Mouse (Mus musculus): ENCODE results near the gene Muc13. TPM values are rescaled to one million over a fixed set of nuclear protein-coding genes. Genes with fewer than 3 reads are reported as not detected.
A peak's percentile ranks its signal among the peaks of the same experiment; 100 is the strongest.

Gene Muc13
- polyA plus RNA-seq, 2 experiments from 2014 or later: 0.41 to 1.3 TPM

DNA sequence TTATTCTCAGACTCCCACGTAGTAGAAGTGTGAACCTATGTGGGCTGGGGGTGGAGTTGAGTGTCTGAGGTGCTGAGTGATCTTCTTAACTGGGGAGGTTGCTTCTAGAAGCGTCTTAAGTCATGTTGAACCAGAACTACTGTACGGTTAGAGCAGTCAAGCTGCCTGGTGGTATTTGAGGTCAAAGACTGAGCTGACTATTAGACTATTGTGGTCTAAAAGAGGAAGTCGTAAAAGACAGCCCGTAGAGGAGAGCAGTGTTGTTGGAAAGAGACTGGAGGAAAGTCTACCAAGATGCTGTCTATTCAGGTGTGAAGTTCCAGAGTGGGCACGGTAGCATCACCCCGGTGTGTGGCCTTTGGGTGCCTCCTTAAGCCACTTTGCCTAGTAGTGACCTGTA lies 24.0 kb upstream of the Muc13 start:
- peak; percentile 93 for ATAC-seq

DNA sequence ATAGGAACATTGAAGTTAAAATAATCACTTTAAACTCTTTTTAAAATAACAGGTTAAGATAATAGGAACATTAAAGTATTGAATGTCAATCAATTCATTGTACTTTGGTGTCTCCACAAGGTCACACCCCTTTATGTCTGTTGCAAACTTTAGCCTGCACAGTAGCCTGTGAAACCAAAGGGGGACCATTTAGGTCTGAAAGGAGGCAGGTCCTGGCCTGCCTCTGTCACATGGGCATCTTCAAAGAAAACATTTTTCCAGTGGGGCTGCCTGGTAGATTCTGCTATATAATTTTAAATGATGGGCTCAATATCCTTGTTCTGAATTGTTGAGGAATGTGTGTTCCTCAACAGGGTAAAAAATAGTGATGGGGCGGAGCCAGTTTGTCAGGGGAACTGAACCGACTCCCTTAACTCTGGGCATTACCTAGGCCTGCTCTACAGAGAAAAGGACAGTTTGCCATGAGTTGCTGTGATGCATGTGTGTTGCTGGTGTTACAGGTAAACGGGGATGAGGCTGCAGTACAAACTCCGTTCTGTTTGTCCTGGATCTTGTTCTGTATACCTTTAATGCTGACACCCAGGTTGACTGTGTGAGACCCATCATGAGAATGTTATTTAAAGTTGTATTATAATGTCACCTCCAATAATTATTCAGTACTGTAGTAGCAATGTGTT lies 22.9 kb upstream of the Muc13 start:
- no peak for ATAC-seq

DNA sequence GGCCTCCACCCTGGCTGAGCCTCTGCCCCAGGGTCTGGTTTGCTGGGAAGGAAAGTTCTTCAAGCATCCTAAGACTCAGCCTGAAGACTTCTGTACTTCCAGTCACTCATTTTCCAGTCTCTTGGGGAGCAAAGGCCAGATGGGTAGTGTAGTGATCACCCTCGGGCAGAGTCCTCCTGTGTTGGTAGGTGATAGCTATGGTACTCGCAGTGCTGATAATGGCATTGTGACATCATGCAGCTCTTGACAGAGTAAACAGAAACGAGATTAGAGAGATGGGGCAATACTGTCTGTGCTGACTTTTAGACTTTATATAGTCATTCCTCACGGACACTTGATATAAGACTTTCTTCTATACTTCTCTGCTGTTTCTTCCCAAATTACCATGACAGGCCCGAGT lies 21.0 kb upstream of the Muc13 start:
- no peak for ATAC-seq

DNA sequence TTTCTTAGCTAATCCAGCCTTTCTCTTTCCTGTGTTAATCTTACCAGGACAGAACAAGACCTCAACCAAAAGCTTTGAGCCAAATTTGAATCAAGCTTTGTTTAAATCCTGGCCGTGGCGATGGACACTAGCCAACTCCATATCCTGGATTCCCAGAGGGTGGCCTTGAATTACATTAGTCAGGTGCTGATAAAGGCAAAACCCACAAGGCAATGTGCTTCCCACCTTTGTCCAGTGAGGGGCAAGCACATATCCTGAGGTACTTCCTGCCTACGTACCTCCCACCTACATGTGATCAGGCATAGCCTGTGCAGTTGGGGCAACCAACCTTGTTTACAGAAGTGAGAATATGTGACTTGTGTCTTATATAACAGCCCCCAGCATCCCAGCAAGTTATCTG lies 18.9 kb upstream of the Muc13 start:
- ATAC-seq: no peak

DNA sequence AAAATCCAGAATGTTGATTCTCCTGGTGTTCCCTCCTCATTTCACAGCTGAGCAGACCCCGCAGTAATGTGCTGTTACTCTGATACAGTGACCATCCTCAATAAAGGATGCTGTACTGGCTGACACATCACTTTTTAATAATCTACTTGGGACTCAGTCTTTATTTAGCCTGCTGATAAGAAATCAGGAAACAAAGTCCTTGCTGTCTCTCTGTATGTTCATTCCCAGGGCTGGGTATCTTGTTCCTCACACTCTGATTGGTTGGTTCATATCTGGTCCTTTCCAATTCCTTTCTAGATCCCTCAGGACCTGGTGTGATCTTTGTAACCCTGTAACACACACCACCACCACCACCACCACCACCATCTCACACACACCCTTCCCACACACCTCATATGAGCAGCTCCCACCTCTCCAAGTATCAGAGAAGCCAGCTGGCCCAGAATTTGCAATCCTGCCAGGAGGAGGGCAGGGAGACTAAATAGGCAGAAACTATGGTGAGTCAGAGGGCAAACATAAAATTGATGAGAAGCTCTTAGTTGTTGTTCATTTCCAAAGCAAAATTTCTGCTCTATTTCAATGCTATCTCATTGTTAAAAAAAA lies 18.0 kb upstream of the Muc13 start:
- no peak for ATAC-seq

DNA sequence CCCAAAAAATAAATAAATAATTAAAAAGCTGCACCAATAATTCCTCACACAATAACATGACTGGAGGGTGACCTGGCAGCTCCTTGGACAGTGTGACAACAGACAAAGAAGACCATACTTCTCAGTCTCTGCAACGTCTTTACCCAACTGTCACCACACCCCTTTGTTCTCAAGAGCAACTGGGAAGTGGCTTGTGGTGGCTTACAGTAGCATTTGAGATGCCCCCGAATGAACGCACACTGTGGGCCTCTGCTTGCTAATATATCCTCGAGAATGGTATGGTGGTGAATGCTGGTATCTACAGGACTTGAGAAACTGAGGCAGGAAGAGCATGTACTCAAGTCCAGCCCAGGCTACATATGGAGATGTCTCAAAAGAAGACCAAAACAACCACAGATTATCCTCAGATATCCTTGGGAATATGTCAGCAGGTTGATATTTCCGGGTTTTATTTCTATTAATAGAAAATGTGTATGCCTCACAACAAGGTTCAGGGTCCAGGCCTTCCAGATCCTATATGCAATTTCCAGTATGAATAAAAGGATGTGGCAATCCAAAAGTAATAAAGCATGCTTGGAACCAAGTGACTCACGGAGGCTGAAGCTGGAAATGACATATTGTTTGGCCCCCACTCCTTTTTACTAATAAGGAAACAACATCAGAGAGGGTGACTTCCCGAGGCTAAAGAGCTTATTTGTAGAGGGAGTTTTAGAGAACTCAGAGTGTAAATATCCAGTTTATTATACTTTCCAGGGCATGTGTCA lies 16.9 kb upstream of the Muc13 start:
- no peak for ATAC-seq

DNA sequence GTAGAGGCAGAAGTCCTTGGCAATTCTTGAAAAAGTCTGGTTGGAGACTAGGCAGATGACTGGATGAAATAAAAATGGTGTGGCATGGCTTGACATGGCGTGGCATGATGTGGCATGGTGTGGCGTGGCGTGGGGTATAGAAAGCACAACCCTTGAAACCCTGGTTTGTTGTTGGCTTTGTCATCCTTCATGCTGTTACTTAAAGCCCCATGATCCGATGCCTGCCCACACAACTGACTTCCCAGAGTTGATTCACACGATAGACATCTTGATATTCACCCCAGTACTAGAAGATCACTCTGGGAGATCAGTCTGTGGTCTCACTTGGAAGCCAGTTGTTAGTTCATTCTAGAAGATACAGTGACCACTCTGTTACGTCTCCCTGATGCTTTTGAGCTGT lies 16.2 kb upstream of the Muc13 start:
- no peak for ATAC-seq

DNA sequence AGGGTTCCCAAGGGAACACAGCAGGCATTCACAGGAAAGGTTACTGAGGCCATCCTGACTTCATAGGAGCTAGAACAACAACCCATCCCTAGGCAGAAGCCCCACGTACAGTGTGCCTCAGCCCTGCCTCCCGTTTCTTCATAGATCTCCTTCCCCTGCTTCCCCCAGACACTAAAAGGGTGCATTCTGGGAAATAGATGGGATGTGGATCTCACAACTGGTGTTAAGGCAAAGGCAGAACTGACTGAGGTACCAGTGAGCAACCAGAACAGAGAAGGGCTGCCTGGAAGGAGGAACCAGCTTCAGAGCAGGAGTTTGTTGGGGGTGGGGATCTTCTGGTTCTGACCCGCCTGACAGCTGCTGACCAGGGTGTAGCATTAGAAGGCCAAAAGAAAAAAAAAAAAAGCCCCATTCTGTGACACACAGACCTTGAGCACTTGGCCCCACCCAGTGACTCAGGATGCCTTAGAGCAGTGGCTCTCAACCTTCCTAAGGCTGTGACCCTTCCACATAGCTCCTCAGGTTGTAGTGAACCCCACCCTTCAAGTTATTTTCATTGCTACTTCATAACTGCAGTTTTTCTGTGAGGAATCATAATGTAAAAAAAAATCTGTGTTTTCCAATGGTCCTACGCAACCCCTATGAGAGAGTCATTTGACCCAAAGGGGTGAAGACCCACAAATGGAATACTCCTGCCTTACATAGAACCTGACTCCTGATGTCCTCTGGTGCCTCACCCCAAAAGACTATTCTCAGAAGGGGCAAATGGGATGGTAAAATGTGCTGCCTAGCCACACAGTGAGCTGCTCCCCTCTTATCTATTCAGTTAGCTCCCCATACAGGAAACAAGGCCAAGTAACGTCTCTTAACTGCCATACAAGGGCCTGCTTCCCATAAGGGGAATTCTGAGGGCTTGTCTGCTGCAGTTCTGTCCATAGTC lies 11.8 kb upstream of the Muc13 start:
- no peak for ATAC-seq

DNA sequence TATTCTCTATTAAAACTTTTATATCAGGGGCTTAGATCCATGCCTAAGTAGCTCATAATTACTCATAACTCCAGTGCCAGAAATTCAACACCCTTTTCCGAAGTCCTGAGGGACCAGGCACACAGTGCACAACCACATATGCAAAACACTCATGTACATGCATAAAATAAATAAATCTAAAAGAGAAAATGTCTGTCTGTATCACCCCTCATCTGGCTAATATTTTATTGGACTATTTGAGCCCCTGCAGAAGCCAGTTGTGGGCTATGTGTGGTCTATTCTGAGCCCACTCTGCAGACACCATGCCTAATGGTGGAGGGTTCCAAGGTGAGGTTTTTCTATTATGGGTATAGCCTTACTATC lies 11.1 kb upstream of the Muc13 start:
- no peak for ATAC-seq

DNA sequence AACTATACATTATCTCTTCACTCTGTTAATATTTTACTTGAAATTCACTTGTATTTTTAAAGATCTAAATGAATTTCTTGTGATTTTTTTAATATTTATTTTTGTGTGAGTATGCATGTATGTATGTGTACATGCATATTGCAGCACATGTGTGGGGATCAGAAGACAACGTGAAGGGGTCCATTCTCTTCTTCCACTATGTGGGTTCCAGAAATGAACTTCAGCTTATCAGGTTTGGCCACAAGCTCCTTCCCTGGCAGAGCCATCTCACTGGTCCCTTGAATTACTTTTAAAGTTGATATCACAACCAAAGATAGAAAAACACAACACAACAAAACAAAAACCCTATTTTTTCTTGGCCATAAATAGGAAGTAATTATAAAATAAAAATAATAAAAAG lies 9.3 kb upstream of the Muc13 start:
- ATAC-seq: no peak

DNA sequence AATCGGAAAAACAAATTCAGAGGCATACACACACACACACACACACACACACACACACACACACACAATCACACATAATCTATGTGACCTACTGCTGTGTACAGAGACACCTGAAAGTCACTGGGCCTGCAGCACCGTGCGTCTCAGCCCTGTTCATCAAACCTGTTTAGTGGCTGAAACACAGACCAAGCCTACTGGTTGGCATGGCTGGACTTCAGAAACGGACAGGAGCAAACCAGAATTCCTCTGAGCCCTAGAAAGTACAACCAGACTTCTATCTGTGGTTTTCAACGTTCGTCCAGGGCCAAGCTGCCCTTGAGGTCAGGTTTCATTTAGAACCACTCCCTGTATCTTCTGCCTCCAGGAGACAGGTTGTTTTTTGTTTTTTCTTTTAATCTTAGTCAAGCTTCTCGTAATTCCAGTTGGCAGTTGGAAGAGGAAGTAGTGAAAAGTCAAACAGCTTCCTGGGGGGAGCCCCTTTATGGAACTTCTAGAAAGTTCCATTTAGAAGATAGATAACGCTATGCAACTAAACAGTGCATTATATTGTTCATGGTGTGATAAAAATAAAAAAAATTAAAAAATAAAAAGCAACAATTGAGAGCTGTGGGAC lies 8.6 kb upstream of the Muc13 start:
- ATAC-seq: peak; percentile 65

DNA sequence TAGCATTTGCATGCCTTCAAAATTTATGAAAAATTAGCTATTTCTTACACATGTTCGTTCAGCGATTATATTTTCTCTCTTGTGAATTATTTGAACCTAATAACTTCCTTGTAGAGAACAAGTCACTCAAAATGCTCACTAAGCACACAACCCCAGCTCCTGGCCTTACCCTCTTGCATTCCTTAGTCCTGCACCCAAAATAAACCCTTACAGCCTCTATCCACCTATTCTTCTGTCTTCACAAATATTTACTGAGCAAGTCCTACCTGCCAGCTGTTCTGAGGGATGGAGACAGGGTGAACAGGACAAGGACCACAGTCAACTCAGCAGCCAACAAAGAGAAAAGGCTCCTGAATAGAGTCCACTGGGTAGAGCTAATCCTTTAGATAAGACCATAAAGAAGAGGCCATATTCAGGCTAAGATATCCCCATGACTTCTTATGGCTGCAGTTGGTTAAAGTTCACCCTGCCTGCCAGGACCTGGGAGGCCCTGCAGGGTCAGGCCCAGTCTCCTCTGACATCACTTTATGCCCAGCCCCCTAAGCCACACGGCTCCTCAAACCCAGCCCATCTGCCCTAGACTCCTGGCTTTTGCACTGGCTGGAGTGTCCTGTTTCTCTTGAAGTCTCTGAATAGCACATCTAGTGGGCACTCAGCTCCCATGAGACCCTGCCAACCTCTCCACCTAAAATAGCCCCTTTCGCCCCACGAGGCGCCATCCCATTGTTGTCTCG lies 7.0 kb upstream of the Muc13 start:
- ATAC-seq: no peak

DNA sequence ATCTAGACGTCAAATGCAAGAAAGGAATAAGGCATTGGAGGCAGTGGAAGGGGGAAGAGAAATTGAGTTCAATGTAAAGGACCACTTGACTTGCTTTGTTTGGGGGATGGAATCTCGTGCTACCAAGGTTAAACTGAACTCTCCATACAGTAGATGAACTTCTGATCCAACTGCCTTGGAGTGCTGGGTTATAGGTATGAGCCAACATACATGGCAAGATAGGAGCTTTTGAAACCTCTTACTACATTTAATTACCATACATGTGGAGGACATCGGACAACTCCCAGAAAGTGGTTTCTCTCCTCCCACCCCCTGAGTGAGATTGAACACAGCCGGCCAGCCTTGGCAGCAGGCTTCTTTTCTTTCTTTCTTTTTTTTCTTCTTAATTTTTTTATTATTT lies 1.3 kb downstream of the Muc13 start:
- ATAC-seq: no peak

DNA sequence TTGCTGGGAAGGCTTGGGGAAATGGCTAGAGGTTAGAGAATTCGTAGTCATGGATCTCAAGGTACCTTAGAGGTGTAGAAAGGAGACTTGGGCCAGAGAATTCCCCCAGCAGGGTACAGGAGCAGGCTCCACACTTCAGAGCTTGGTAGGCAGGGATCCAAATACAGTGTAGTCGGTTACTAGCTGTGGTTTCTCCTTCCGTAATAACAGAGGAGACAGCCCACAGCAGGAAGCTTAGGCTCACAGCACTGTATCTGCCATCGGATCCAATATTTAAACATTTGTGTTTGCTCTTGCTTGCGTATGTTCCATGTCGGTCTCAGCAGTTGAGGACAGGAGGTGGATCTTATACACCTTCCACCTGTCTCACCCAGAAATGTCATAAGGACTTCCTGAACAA lies 2.0 kb downstream of the Muc13 start:
- ATAC-seq: no peak

DNA sequence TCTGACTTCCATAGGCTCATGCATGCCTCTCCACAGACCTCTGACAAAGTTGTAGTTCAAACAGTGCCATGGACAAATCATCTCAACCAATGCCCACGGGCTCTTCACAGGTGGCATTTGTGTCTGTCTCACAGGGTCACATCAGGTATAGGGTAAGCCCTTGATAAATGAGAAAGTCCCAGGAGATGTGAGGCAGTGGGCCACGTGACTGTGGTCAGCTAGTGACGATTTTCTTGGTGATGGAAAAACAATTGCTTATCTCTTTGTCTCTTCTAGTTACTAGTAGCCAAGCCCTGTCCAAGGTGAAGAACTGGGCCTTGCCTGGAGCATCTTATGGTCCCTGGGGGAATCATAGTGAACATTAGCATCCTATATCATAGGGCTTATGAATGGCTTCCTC lies 2.9 kb downstream of the Muc13 start:
- ATAC-seq: no peak

DNA sequence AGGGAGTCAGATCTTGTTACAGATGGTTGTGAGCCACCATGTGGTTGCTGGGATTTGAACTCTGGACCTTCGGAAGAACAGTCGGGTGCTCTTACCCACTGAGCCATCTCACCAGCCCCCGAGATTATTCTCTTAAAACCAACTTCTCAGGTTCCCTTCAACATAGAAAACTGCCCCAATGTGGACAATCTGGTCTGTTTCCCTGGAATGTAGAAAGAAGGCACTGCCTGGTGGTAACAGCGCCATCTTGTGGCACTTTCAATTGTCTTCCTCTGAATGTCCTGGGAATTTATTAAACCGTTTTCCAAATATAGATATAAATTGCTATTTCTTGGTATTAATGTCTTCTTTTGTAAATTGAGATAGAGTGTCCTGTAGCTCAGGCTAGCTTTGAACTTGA lies 4.0 kb downstream of the Muc13 start:
- no peak for ATAC-seq

DNA sequence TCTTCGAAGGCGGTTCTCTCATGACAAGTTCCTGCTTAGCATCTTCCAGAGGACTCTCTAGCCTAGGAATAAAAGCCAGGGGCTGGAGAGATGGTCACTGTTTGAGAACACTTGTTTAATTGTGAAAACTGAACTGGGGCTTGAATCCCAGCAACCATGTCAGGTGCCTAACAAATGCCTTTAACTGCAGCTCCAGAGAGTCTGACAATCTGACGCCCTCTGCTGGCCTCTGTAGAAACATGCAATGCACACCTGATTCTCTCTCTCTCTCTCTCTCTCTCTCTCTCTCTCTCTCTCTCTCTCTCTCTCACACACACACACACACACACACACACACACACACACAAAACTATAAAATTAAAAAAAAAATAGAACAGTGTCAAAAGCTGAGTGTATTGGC lies 16.2 kb downstream of the Muc13 start:
- ATAC-seq: no peak

DNA sequence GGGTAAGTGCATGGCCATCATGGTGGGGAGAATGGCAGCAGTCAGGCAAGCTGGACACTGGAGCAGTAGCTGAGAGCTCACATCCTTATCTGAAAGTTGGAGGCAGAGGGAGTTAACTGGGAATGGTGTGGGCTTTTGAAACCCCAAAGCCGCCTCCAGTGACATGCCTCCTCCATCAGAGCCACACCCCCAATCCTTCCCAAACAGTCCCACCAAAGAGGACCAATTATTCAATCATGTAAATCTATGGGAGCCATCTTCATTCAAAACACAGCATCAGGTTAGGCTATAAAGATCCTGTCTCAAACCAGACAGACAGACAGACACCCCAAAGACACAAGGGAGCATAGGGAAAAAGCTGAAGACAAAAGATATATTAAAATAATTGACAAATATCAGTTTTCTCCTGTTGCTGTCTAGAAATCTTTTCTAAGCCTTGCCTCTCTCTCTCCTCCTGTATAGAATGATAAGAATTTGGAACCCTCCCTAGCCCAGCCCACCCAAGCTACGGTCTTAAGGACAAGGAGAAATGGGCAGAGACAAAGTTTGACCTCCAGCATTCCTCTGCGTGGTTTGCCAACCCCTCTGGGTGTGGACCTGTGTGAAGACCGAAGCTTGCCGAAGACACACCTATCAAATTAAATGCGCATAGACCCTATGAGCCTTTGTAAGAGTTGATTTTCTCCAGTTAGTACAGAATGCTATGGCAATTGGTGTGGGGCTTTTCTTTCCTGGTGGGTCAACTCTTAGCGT lies 24.8 kb downstream of the Muc13 start:
- no peak for ATAC-seq

DNA sequence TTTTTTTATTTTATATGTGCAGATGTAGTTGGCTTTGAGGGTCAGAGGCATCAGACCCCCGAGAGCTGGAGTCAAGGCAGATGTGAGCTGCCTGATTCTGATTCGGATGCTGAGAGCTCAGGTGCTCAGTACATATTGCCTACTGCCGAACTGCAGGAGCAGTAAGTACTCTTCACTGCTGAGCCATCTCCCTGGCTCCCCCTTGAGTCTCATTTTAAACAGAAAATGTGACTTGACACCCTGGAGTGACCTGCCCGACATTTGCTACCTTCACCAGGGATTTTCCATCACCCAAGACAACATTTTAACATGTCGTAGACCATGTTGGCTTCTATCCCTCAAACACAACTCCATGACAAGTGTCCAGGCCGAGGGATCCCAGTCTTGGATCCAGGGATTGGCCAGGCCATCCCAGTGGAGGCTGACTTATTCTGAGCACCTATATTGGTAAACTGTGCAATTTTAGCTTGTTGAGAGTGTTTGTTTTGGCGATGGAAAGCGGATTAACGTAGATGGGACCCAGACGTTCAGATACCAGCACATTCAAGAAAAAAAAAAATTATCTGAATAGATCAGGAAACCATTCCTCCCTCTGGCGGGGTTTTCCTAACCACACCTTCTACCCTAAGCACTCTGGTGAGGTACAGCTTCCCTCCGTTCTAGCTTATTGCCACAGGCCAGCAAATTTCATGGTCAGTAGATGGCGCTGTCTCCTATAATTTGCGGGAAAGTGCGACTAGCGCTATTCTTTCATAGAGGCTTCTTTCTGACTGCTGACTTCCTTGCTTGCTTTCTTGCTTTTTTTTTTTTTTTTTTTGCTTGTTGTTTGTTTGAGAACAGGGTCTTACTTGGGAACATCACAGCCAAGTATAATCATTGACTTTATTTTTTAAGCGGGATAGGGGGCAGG lies 26.7 kb downstream of the Muc13 start:
- ATAC-seq: peak; percentile 57

DNA sequence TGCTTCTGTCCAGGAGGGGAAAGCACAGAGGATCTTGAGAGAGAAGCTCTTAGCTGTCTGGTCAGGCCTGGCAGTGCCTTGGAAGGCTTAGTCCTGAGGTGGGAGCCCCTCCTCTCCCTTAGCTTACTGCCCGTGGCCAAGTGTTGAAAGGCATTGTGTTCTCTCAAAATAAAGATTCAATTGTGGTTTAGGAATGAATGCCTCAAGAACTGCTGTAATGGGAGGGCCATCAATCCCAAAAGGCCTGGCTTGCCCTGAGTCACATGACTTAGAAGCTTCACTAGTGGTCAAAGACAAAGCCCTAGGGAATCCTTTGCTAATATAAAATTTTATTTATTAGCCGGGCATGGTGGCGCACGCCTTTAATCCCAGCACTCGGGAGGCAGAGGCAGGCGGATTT lies 30.8 kb downstream of the Muc13 start:
- ATAC-seq: no peak
